Mouse (Mus musculus) lung, embryonic 16.5 days (tissue): ENCODE measurements around the gene Igfbp2. TPM values are rescaled to one million over a fixed set of nuclear protein-coding genes. Genes with fewer than 3 reads are reported as not detected.
A peak's percentile ranks its signal among the peaks of the same experiment; 100 is the strongest.

Experiments used
- ATAC-seq: fragments of 200-750 bp; cut with Nextera tagmentation; 2 replicates; pipeline ENCODE4 v1.8.0; 2017; ENCODE audit warnings: low read depth, mild to moderate bottlenecking, moderate library complexity
- H3K27ac ChIP-seq: fragments of 300-500 bp; sonication (generic); 2 replicates; pipeline ENCODE4 v1.5.1; 2014; ENCODE audit warnings: mild to moderate bottlenecking, control low read depth, low read length
- H3K27me3 ChIP-seq: fragments of 300-500 bp; sonication (generic); 2 replicates; pipeline ENCODE4 v1.6.1; 2014; ENCODE audit warnings: low read depth, low read length, mixed read lengths; ENCODE audit not compliant: control insufficient read depth, insufficient read depth
- H3K36me3 ChIP-seq: fragments of 300-500 bp; sonication (generic); 2 replicates; pipeline ENCODE4 v1.6.1; 2014; ENCODE audit warnings: low read length; ENCODE audit not compliant: control insufficient read depth, insufficient read depth
- H3K4me1 ChIP-seq: fragments of 300-500 bp; sonication (generic); replicated peaks from 2 replicates; pipeline ENCODE4 v1.6.1; 2014; ENCODE audit warnings: low read length, mixed read lengths; ENCODE audit not compliant: control insufficient read depth, insufficient read depth
- H3K4me2 ChIP-seq: fragments of 300-500 bp; sonication (generic); 2 replicates; pipeline ENCODE4 v1.6.1; 2014; ENCODE audit warnings: low read depth, low read length, control low read depth
- H3K4me3 ChIP-seq: fragments of 300-500 bp; sonication (generic); 2 replicates; pipeline ENCODE4 v1.5.1; 2014; ENCODE audit warnings: mild to moderate bottlenecking, low read length, control low read depth
- H3K9ac ChIP-seq: fragments of 300-500 bp; sonication (generic); 2 replicates; pipeline ENCODE4 v1.6.1; 2014; ENCODE audit warnings: low read length, control low read depth
- H3K9me3 ChIP-seq: fragments of 300-500 bp; sonication (generic); 2 replicates; pipeline ENCODE4 v1.6.1; 2016; ENCODE audit warnings: low read length; ENCODE audit not compliant: control insufficient read depth
- WGBS: fragments of 180-500 bp; shearing (Covaris S2); extraction: QIAGEN DNeasy Blood & Tissue Kit; methylation state at CpG from one replicate; pipeline ENCODE4 v1.1.7; 2014; 5-methylcytosine and 5-hydroxymethylcytosine counted together
- polyA plus RNA-seq: library from polyadenylated mRNA; unstranded; fragments of >200 nt; fragmentation: Nextera tagmentation; extraction: Ambion mirVana; gene quantifications from 2 replicates; pipeline ENCODE4 v1.2.1, GENCODE M21; 2015

Gene Igfbp2
- polyA plus RNA-seq, 1 experiment from 2014 or later = 233 TPM

GRCm38 (mm10) chr1:72811061-72811460 is 13.2 kb upstream of the Igfbp2 start:
- ATAC-seq = no peak
- peaks cover 33% of the 10 kb centered on the region for H3K4me1 ChIP-seq
- peaks cover 6% of the 10 kb centered on the region for H3K9me3 ChIP-seq
- no peak overlapping the region for H3K4me2 ChIP-seq
- H3K4me3 ChIP-seq = no peak overlapping the region
- H3K27me3 ChIP-seq = no peaks in the 10 kb centered on the region
- no peak overlapping the region for H3K9ac ChIP-seq
- no peaks in the 10 kb centered on the region for H3K36me3 ChIP-seq
- H3K27ac ChIP-seq = no peak overlapping the region
- WGBS = 95% methylated on average over 3 of the region's 3 CpGs

DNA sequence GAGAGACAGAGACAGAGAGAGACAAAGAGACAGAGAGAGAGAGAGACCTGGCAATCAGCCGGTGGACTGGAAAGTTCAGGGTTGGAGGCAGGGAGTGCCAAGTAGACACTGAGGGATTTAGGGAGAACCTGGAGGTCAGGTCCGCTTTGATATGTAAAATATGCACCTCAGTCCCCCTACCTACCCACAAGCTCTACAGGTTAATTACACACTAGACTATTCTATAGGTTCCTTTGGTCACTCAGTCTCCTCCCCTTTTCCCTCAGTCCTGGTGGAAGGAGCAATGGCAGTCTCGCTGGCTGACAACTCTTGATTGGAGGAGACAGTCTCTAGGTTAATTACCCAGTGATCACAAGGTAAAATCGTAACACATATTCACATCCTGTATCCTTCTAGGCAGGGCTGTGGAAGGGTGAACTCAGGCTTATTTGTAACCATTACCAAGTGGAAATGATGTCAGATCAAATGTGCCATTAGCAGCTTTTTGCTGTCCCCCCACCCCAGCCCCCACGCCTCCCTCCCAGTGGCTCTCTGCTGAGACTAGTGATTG is 11.1 kb upstream of the Igfbp2 start:
- WGBS = 42% methylated on average over 5 of the region's 5 CpGs
- Histone ChIP-seq H3K36me3 (no peaks in the 10 kb centered on the region), H3K4me2 (no peak overlapping the region), H3K9me3 (peaks cover 6% of the 10 kb centered on the region), H3K4me1 (peaks cover 27% of the 10 kb centered on the region), H3K9ac (peak overlapping the region; percentile 24; the same call in 1 of the 2 replicates), H3K27me3 (no peaks in the 10 kb centered on the region), H3K4me3 (no peak overlapping the region), H3K27ac (no peak overlapping the region)
- no peak for ATAC-seq

DNA sequence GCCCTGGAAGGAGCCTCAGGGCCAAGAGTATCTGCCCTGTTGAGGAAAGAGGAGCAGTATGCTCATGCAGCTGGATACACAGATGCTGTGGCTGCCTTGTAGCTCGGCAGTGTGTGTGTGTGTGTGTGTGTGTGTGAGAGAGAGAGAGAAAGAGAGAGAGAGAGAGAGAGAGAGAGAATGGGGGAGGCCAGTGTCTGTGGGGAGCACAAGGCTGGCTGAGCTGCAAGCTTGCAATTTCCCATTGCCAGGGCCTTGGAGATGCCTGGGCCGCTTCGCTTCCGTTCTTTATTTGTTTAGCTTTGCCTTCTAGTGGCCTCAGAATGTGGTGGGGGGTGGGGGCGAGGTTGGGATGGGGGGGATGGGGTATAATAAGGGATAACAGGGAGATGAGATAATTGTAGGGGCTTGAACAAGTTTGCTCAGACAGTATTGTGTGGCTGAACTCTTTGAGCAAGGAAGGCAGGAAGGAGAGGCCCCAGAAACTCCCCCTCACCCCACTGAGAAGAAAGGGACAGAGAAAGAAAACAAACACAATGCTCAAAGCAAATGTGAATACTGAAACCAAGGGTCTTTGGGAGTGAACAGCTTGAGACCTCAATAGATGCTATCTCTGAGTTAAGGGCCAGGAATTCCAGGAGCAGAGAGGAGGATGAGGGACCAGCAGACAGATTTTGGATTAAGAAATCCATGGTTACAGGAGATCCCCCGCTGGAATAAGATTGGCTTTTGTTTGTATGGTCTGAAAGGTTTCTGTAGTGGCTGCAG is 10.5 kb upstream of the Igfbp2 start:
- no peak overlapping the region for H3K4me2 ChIP-seq
- no peaks in the 10 kb centered on the region for H3K27me3 ChIP-seq
- peak overlapping the region; percentile 24; the same call in 1 of the 2 replicates for H3K9ac ChIP-seq
- ATAC-seq = peak; percentile 39; the same call in 1 of the 2 replicates
- H3K36me3 ChIP-seq = no peaks in the 10 kb centered on the region
- H3K27ac ChIP-seq = 0 out of 2 replicates have a peak overlapping the region, but pooled peaks have one; percentile 8
- peaks cover 6% of the 10 kb centered on the region for H3K9me3 ChIP-seq
- peaks cover 27% of the 10 kb centered on the region for H3K4me1 ChIP-seq
- 12% methylated on average over 6 of the region's 6 CpGs for WGBS
- no peak overlapping the region for H3K4me3 ChIP-seq

GRCm38 (mm10) chr1:72815184-72815583 is 9.1 kb upstream of the Igfbp2 start:
- no peak overlapping the region for H3K9ac ChIP-seq
- H3K9me3 ChIP-seq = peaks cover 6% of the 10 kb centered on the region
- no peak overlapping the region for H3K4me2 ChIP-seq
- 17% methylated on average over 5 of the region's 5 CpGs for WGBS
- H3K27ac ChIP-seq = no peak overlapping the region
- peaks cover 27% of the 10 kb centered on the region for H3K4me1 ChIP-seq
- no peaks in the 10 kb centered on the region for H3K36me3 ChIP-seq
- peak; percentile 83 for ATAC-seq
- no peaks in the 10 kb centered on the region for H3K27me3 ChIP-seq
- no peak overlapping the region for H3K4me3 ChIP-seq

DNA sequence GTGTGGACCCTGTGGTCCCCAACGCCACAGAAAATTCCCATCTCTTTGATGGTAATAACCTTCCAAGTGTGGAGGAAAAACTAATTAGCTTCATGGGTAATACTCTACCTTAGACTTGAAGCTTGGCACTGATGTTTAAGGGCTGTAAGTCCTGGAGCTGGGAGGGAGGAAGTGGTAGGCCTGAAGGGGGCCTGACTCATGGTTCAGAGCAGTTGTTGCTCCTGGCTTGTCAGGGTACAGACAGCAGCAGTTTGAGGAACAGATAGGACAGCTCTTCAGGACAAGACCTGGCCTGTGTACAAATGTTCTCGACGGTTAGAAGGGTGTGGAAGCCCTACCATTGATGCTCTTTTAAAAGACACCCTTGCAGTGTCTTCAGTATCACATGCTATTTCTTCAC is 8.7 kb upstream of the Igfbp2 start:
- Histone ChIP-seq H3K36me3 (no peaks in the 10 kb centered on the region), H3K27ac (no peak overlapping the region), H3K4me1 (peaks cover 27% of the 10 kb centered on the region), H3K27me3 (no peaks in the 10 kb centered on the region), H3K9ac (no peak overlapping the region), H3K4me2 (no peak overlapping the region), H3K9me3 (peaks cover 6% of the 10 kb centered on the region), H3K4me3 (no peak overlapping the region)
- ATAC-seq = peak; percentile 13; the same call in 1 of the 2 replicates
- WGBS = 63% methylated on average over 3 of the region's 3 CpGs

GRCm38 (mm10) chr1:72819995-72820394 is 4.3 kb upstream of the Igfbp2 start:
- ATAC-seq = no peak
- Histone ChIP-seq H3K27me3 (peaks cover 2% of the 10 kb centered on the region; the same call in 1 of the 2 replicates), H3K27ac (no peak overlapping the region), H3K4me3 (no peak overlapping the region), H3K9ac (no peak overlapping the region), H3K9me3 (no peaks in the 10 kb centered on the region), H3K36me3 (no peaks in the 10 kb centered on the region), H3K4me2 (no peak overlapping the region), H3K4me1 (peaks cover 14% of the 10 kb centered on the region)
- 84% methylated on average over 6 of the region's 6 CpGs for WGBS

- Histone ChIP-seq H3K9me3 (no peaks in the 10 kb centered on the region), H3K27me3 (peaks cover 7% of the 10 kb centered on the region; the same call in 1 of the 2 replicates)
- 81% methylated on average over 10 of the region's 10 CpGs for WGBS
These were observed 1.4 kb upstream of the Igfbp2 start for GRCm38 (mm10) chr1:72822893-72823292.

GRCm38 (mm10) chr1:72824707-72825101 is 401 bp downstream of the Igfbp2 start:
- no peaks in the 10 kb centered on the region for H3K9me3 ChIP-seq
- H3K9ac ChIP-seq = peak overlapping the region; percentile 73
- H3K4me2 ChIP-seq = peak overlapping the region; percentile 99
- H3K27ac ChIP-seq = peak overlapping the region; percentile 40; the same call in 1 of the 2 replicates
- ATAC-seq = peak; percentile 49; the same call in 1 of the 2 replicates
- peak overlapping the region; percentile 64 for H3K4me3 ChIP-seq
- peaks cover 7% of the 10 kb centered on the region; the same call in 1 of the 2 replicates for H3K27me3 ChIP-seq
- WGBS = under 1% methylated on average over 36 of the region's 37 CpGs
- H3K36me3 ChIP-seq = no peaks in the 10 kb centered on the region
- H3K4me1 ChIP-seq = peaks cover 26% of the 10 kb centered on the region

More at GRCm38 (mm10) chr1:72822893-72823292, 1.4 kb upstream of the Igfbp2 start:
- Histone ChIP-seq H3K4me1 (peaks cover 22% of the 10 kb centered on the region), H3K9ac (no peak overlapping the region), H3K4me2 (no peak overlapping the region), H3K27ac (no peak overlapping the region), H3K36me3 (no peaks in the 10 kb centered on the region), H3K4me3 (no peak overlapping the region)
- ATAC-seq = no peak

DNA sequence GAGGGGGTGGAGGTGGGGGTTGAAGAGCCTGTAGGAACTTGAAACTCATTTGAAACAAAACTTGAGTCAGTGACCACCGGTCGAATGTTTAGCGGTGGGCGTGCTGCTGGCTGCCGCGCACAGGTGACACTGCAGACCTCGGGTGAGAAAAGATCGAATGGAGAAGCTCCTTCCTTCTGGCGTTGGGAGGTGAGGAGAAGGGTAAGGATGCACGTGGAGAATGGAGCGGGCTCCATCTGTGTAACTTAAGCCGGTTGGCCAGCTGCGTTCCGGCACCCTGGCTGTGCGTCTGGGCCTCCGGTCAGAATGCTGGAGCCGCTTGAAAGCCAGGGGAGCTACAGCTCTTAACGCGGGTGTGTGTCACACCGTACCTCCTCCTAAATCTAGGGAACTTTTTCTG is 983 bp downstream of the Igfbp2 start:
- ATAC-seq = no peak; the same call in 1 of the 2 replicates
- WGBS = under 1% methylated on average over 20 of the region's 20 CpGs
- Histone ChIP-seq H3K4me3 (peak overlapping the region; percentile 64), H3K9me3 (no peaks in the 10 kb centered on the region), H3K9ac (peak overlapping the region; percentile 73), H3K4me1 (peaks cover 26% of the 10 kb centered on the region), H3K27ac (no peak overlapping the region), H3K27me3 (peaks cover 7% of the 10 kb centered on the region; the same call in 1 of the 2 replicates), H3K4me2 (peak overlapping the region; percentile 99), H3K36me3 (no peaks in the 10 kb centered on the region)
